Mouse (Mus musculus): Measurements from ENCODE around the gene Inha. TPM values are rescaled to one million over a fixed set of nuclear protein-coding genes. Genes with fewer than 3 reads are reported as not detected.

The Inha gene
- total and polyA plus RNA-seq, 3 experiments: not detected

DNA sequence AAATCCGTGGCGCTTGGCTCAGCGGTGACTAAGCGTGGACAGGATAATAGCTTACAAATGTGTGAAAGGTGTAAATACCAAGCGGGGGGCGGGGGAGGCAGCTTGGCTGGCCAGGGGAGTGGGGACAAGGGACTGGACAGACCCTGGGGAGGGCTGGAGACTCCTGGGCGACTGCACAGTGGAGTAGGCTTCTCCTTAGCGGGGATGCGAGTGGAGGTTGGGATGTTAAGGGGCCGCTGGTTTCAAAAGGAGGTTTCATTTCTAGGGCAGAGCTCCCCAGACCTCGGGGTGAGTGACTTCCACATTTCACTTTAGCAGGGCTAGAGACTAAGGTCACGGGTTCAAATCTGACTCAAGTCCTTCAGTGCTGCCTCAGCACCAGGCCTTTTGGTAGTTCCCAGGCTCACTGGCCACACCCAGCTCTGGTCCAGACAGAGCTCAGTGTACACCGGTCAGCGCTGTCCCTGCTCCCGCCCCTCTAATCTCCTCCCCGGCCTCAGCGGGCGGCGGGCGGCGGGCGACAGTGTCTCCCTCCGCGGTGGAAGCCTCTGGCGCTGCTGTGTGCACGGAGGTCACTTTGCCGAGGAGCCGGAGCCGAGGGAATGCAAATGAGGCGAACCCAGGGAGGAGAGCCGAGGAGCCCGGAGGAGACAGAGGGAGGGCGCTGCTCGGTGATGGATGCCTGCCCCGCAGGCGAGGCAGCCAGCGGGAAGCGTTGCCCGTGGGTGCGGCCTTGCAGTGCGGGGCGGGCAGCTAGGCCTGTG, 48.7 kb upstream of the Inha start:
- Histone ChIP-seq H3K9ac (ENCODE audit: control insufficient read depth, low read depth, low read length, poor library complexity, severe bottlenecking) (no peak overlapping the region), H3K36me3 (ENCODE audit: control insufficient read depth in 1 of 2, insufficient read depth in 2 of 2, low read length in 2 of 2) (peaks cover 0 to 5% of the 10 kb centered on the region in 2 experiments; a peak in 2 of 4 replicates), H3K27me3 (ENCODE audit: control insufficient read depth in 1 of 2, insufficient read depth in 2 of 2, low read length in 2 of 2) (peaks cover 0 to 3% of the 10 kb centered on the region in 2 experiments; a peak in 2 of 4 replicates), H3K9me3 (replicated peaks; ENCODE audit: insufficient read depth, low read length) (no peaks in the 10 kb centered on the region), H3K4me1 (ENCODE audit: control insufficient read depth in 1 of 2, insufficient read depth in 2 of 2, low read length in 2 of 2) (peaks cover 5 to 10% of the 10 kb centered on the region in 2 experiments), H3K27ac (ENCODE audit: control insufficient read depth, low read depth, low read length) (no peak overlapping the region), H3K79me2 (ENCODE audit: control insufficient read depth, insufficient read depth, low read length, poor library complexity) (no peaks in the 10 kb centered on the region), H3K4me3 (ENCODE audit: control insufficient read depth in 1 of 2, insufficient read depth in 1 of 2, low read depth in 2 of 2, low read length in 2 of 2) (no peak overlapping the region)
- no peak for DNase-seq (ENCODE audit: low read depth, low spot score)
- TF ChIP-seq GABPA (IDR thresholded peaks at IDR 0.05; ENCODE audit: low read depth, low read length) (no peak), SMC3 (IDR thresholded peaks at IDR 0.05; ENCODE audit: low read depth, low read length) (no peak), MYC (IDR thresholded peaks at IDR 0.05; ENCODE audit: low read depth, low read length) (no peak), POLR2A (IDR thresholded peaks at IDR 0.05; ENCODE audit: control insufficient read depth in 1 of 2, insufficient read depth in 1 of 2, low read depth in 1 of 2, low read length in 2 of 2, poor library complexity in 1 of 2) (no peak), POLR2AphosphoS5 (IDR thresholded peaks at IDR 0.05; ENCODE audit: borderline replicate concordance, low read depth, low read length) (no peak), CTCF (IDR thresholded peaks at IDR 0.05 in 2 of 3, conservative IDR thresholded peaks at IDR 0.05 in 1 of 3; ENCODE audit: control insufficient read depth in 1 of 3, insufficient read depth in 1 of 3, low read depth in 2 of 3, low read length in 3 of 3, poor library complexity in 1 of 3, severe bottlenecking in 1 of 3) (no peak), UBTF (IDR thresholded peaks at IDR 0.05; ENCODE audit: borderline replicate concordance, insufficient read depth, low read depth, low read length) (no peak), MAX (IDR thresholded peaks at IDR 0.05; ENCODE audit: low read length) (no peak), SIN3A (IDR thresholded peaks at IDR 0.05; ENCODE audit: low read length) (no peak), CHD1 (IDR thresholded peaks at IDR 0.05; ENCODE audit: low read depth, low read length) (no peak), RAD21 (IDR thresholded peaks at IDR 0.05; ENCODE audit: low read depth, low read length) (no peak), USF2 (IDR thresholded peaks at IDR 0.05; ENCODE audit: borderline replicate concordance in 1 of 2, insufficient read depth in 1 of 2, low read depth in 1 of 2, low read length in 2 of 2) (no peak), KAT2A (conservative IDR thresholded peaks at IDR 0.05; ENCODE audit: low read depth, low read length) (no peak), TAL1 (IDR thresholded peaks at IDR 0.05; ENCODE audit: low read length) (no peak), ZMIZ1 (IDR thresholded peaks at IDR 0.05; ENCODE audit: low read depth, low read length) (no peak), ZKSCAN1 (IDR thresholded peaks at IDR 0.05; ENCODE audit: low read depth, low read length) (no peak), ETS1 (IDR thresholded peaks at IDR 0.05; ENCODE audit: low read depth, low read length) (no peak), MXI1 (IDR thresholded peaks at IDR 0.05; ENCODE audit: low read depth, low read length) (no peak), HCFC1 (IDR thresholded peaks at IDR 0.05; ENCODE audit: low read depth, low read length) (no peak), BHLHE40 (IDR thresholded peaks at IDR 0.05; ENCODE audit: borderline replicate concordance, low read depth, low read length) (no peak)
